Mouse (Mus musculus) thymus, postnatal 4 days (tissue): ENCODE measurements around the gene Arhgap33.
A peak's percentile ranks its signal among the peaks of the same experiment; 100 is the strongest.
"Not testable (repeated sequence)": the region's sequence is repeated elsewhere in the genome, so short reads cannot be mapped to it uniquely, and the experiment has no call there.

Source experiments
- DNase-seq: peaks from one replicate; pipeline ENCODE4 v3.0.0; 2021

The Arhgap33 gene

GRCm38 (mm10) chr7:30552102-30553020 lies 17.5 kb upstream of the Arhgap33 start, which contains the start of the genes Hspb6 and Proser3:
Gene Hspb6, plus strand, starts transcription at chr7:30552178.
Gene Proser3, minus strand, starts transcription at chr7:30552299.
- DNase-seq = peak; percentile 97

GRCm38 (mm10) chr7:30551445-30552101 lies 16.7 kb upstream of the Arhgap33 start:
- no peak for DNase-seq

- DNase-seq = no peak
Measured at GRCm38 (mm10) chr7:30550603-30551002, 15.7 kb upstream of the Arhgap33 start.

GRCm38 (mm10) chr7:30549880-30550279 lies 15.0 kb upstream of the Arhgap33 start:
- DNase-seq = no peak

- no peak for DNase-seq
Measured at GRCm38 (mm10) chr7:30544327-30544726, 9.5 kb upstream of the Arhgap33 start.

GRCm38 (mm10) chr7:30540572-30540971 lies 5.7 kb upstream of the Arhgap33 start:
- no peak for DNase-seq

- DNase-seq = no peak
Measured at GRCm38 (mm10) chr7:30533941-30534632, 773 bp downstream of the Arhgap33 start.

GRCm38 (mm10) chr7:30532931-30533330 lies 1.9 kb downstream of the Arhgap33 start:
- DNase-seq = no peak

- no peak for DNase-seq
Measured at GRCm38 (mm10) chr7:30531291-30531815, 3.5 kb downstream of the Arhgap33 start.

- DNase-seq = no peak
Measured at GRCm38 (mm10) chr7:30526981-30527380, 7.9 kb downstream of the Arhgap33 start.

GRCm38 (mm10) chr7:30526399-30526798 lies 8.5 kb downstream of the Arhgap33 start:
- no peak for DNase-seq

GRCm38 (mm10) chr7:30525954-30526353 lies 8.9 kb downstream of the Arhgap33 start:
- no peak for DNase-seq

- DNase-seq = no peak
Measured at GRCm38 (mm10) chr7:30524487-30524886, 10.4 kb downstream of the Arhgap33 start.

GRCm38 (mm10) chr7:30522871-30523270 lies 12.0 kb downstream of the Arhgap33 start:
- no peak for DNase-seq

GRCm38 (mm10) chr7:30520856-30521255 lies 14.0 kb downstream of the Arhgap33 start:
- DNase-seq = no peak

- no peak for DNase-seq
Measured at GRCm38 (mm10) chr7:30520396-30520795, 14.5 kb downstream of the Arhgap33 start.

- peak; percentile 44 for DNase-seq
Measured at GRCm38 (mm10) chr7:30518325-30518724, 16.5 kb downstream of the Arhgap33 start.

- no peak for DNase-seq
Measured at GRCm38 (mm10) chr7:30515003-30515760, 19.7 kb downstream of the Arhgap33 start.

- DNase-seq = no peak
Measured at GRCm38 (mm10) chr7:30508061-30508460, 26.8 kb downstream of the Arhgap33 start.

- peak; percentile 50 for DNase-seq
Measured at GRCm38 (mm10) chr7:30501159-30501558, 33.7 kb downstream of the Arhgap33 start.

GRCm38 (mm10) chr7:30495506-30496042 lies 39.3 kb downstream of the Arhgap33 start:
- not testable (repeated sequence) for DNase-seq

- DNase-seq = peak; percentile 26
Measured at GRCm38 (mm10) chr7:30493401-30493931, 41.4 kb downstream of the Arhgap33 start, which contains the start of gene Prodh2. Gene Prodh2, plus strand, starts transcription at chr7:30493622.
